Mouse (Mus musculus) ovary, adult 10 weeks (tissue): ENCODE results near the gene Sat2. TPM values are rescaled to one million over a fixed set of nuclear protein-coding genes. Genes with fewer than 3 reads are reported as not detected.

Source experiments
- polyA plus RNA-seq: library from polyadenylated mRNA; stranded (reverse); fragments of 350-450 nt; fragmentation: Illumina TruSeq; extraction: RNeasy Lipid Tissue Mini Kit (QIAGEN cat#74804); gene quantifications from one replicate; pipeline ENCODE4 v1.2.3, GENCODE M21; 2014

Sat2 gene
- polyA plus RNA-seq = 4.7 TPM

GRCm38 (mm10) chr11:69621571-69622268 is at the start of gene Sat2:
Gene Sat2 (plus strand): TSS chr11:69622024.

DNA sequence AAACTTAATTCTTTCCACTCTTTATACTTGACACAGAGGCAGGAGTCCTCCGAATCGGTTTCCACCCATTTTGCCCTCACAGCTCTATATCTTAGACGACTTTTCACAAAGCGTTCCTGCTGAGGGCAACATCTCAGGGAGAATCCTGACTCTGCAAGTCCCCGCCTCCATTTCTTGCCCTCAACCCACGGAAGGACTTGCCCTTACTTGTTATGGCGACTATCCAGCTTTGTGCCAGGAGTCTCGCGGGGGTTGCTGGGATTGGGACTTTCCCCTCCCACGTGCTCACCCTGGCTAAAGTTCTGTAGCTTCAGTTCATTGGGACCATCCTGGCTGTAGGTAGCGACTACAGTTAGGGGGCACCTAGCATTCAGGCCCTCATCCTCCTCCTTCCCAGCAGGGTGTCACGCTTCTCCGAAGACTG is 41.7 kb upstream of the Sat2 start, which contains the start of the genes Wrap53 and Trp53:
TSS of gene Wrap53 (minus strand) at position 165 of the 424 bp plus-strand sequence.
TSS of gene Trp53 (plus strand) at position 269 of the 424 bp plus-strand sequence.

GRCm38 (mm10) chr11:69605726-69606490 is 15.9 kb upstream of the Sat2 start, which contains the start of gene Atp1b2:
Gene Atp1b2 (minus strand): TSS chr11:69605942.

GRCm38 (mm10) chr11:69617805-69618204 is 4.0 kb upstream of the Sat2 start, which contains the start of gene Shbg:
Gene Shbg (minus strand): TSS chr11:69617905.

GRCm38 (mm10) chr11:69632284-69633089 is 10.7 kb downstream of the Sat2 start, which contains the start of gene Fxr2:
Gene Fxr2 (plus strand): TSS chr11:69632990.

DNA sequence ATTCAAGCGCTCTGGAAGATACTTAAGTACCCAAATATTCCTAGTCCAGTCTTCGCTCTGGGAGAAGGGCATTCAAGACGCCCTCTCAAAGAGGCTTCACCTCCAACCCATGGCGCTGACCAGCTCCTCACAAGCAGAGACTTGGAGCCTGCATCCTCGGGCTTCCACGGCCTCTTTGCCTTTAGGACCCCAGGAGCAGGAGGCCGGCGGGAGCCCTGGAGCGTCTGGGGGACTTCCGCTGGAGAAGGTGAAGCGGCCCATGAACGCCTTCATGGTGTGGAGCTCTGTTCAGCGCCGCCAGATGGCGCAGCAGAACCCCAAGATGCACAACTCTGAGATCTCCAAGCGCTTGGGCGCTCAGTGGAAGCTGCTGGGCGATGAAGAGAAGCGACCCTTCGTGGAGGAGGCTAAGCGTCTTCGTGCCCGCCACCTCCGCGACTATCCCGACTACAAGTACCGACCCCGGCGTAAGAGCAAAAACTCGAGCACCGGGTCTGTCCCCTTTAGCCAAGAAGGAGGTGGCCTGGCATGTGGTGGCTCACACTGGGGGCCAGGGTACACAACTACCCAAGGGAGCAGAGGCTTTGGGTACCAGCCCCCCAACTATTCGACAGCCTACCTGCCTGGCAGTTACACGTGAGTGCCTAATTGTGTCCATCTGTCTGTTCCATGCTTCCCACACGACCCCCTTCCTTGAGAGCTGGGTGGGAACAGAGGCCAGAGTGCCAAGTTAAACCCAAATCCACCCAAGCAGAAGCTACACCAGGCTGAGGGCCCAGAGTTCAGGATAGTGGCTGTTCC is 33.6 kb downstream of the Sat2 start, which contains the start of gene Sox15:
TSS of gene Sox15 (plus strand) at position 51 of the 801 bp plus-strand sequence.

GRCm38 (mm10) chr11:69662213-69662966 is 40.6 kb downstream of the Sat2 start, which contains the start of gene Mpdu1:
Gene Mpdu1 (minus strand): TSS chr11:69662642.

GRCm38 (mm10) chr11:69665961-69666664 is 44.3 kb downstream of the Sat2 start, which contains the start of gene Cd68:
Gene Cd68 (minus strand): TSS chr11:69666153.

GRCm38 (mm10) chr11:69672211-69672706 is 50.4 kb downstream of the Sat2 start, which contains the start of gene Eif4a1:
Gene Eif4a1 (minus strand): TSS chr11:69672423.

Other genes with a start within 250 kb of the Sat2 start
- 3.6 TPM for gene Naa38, start 226.5 kb upstream of the Sat2 start, polyA plus RNA-seq
- gene Cyb5d1, start 226.4 kb upstream of the Sat2 start, polyA plus RNA-seq = 42.1 TPM
- 0.88 TPM for gene Tmem88, start 223.8 kb upstream of the Sat2 start, polyA plus RNA-seq
- gene Kdm6b, start 208.3 kb upstream of the Sat2 start, polyA plus RNA-seq = 8.6 TPM
- 0.48 TPM for gene Dnah2, start 72.9 kb upstream of the Sat2 start, polyA plus RNA-seq
- 1.6 TPM for gene Efnb3, start 61.8 kb upstream of the Sat2 start, polyA plus RNA-seq
- 1.1 TPM for gene Wrap53, start 41.8 kb upstream of the Sat2 start, polyA plus RNA-seq
- gene Trp53, start 41.7 kb upstream of the Sat2 start, polyA plus RNA-seq = 9.2 TPM
- gene Atp1b2, start 16.1 kb upstream of the Sat2 start, polyA plus RNA-seq = 165 TPM
- gene Shbg, start 4.1 kb upstream of the Sat2 start, polyA plus RNA-seq = 0.66 TPM
- gene Fxr2, start 11.0 kb downstream of the Sat2 start, polyA plus RNA-seq = 11.1 TPM
- not detected for gene Sox15, start 33.3 kb downstream of the Sat2 start, polyA plus RNA-seq
- gene Mpdu1, start 40.6 kb downstream of the Sat2 start, polyA plus RNA-seq = 13.0 TPM
- gene Cd68, start 44.1 kb downstream of the Sat2 start, polyA plus RNA-seq = 9.4 TPM
- gene Eif4a1, start 50.4 kb downstream of the Sat2 start, polyA plus RNA-seq = 723 TPM
- gene Senp3, start 60.1 kb downstream of the Sat2 start, polyA plus RNA-seq = 55.2 TPM
- 10.7 TPM for gene Tnfsf13, start 63.8 kb downstream of the Sat2 start, polyA plus RNA-seq
- gene Tnfsf12, start 73.8 kb downstream of the Sat2 start, polyA plus RNA-seq = 4.0 TPM
- 2.3 TPM for gene Tnfsfm13, start 74.1 kb downstream of the Sat2 start, polyA plus RNA-seq
- gene Polr2a, start 136.6 kb downstream of the Sat2 start, polyA plus RNA-seq = 38.0 TPM
- 0.48 TPM for gene Slc35g3, start 139.9 kb downstream of the Sat2 start, polyA plus RNA-seq
- gene Zbtb4, start 143.9 kb downstream of the Sat2 start, polyA plus RNA-seq = 26.4 TPM
- 3.4 TPM for gene Chrnb1, start 173.9 kb downstream of the Sat2 start, polyA plus RNA-seq
- 7.0 TPM for gene Fgf11, start 179.8 kb downstream of the Sat2 start, polyA plus RNA-seq
- 1.2 TPM for gene Tmem102, start 183.6 kb downstream of the Sat2 start, polyA plus RNA-seq
- gene Gm39566, start 193.3 kb downstream of the Sat2 start, polyA plus RNA-seq = not detected
- not detected for gene Spem2, start 196.4 kb downstream of the Sat2 start, polyA plus RNA-seq
- gene Spem1, start 200.2 kb downstream of the Sat2 start, polyA plus RNA-seq = not detected
- 1.4 TPM for gene Nlgn2, start 215.8 kb downstream of the Sat2 start, polyA plus RNA-seq
- 16.6 TPM for gene Tmem256, start 216.5 kb downstream of the Sat2 start, polyA plus RNA-seq
- gene Plscr3, start 224.4 kb downstream of the Sat2 start, polyA plus RNA-seq = 1.2 TPM
- gene Tnk1, start 236.7 kb downstream of the Sat2 start, polyA plus RNA-seq = 0.26 TPM